Mouse (Mus musculus) lung, adult 2 months (tissue): Measurements from ENCODE around the gene Gcsh. TPM values are rescaled to one million over a fixed set of nuclear protein-coding genes. Genes with fewer than 3 reads are reported as not detected.

Experiments used
- DNase-seq: peaks from one replicate; pipeline ENCODE4 v3.0.0; 2022
- H3K4me1 ChIP-seq: fragments of 200-500 bp; 2 replicates; pipeline ENCODE4 v1.6.1; 2011; ENCODE audit warnings: low read length; ENCODE audit not compliant: control insufficient read depth, insufficient read depth
- H3K4me3 ChIP-seq: fragments of 200-500 bp; replicated peaks from 2 replicates; pipeline ENCODE3; 2011; ENCODE audit warnings: low read depth, mild to moderate bottlenecking, control low read depth, low read length; ENCODE audit errors: extremely low read depth
- CTCF ChIP-seq: fragments of 200-500 bp; IDR thresholded peaks from 2 replicates; pipeline ENCODE4 v1.5.1; 2011; ENCODE audit warnings: mild to moderate bottlenecking, low read length, control low read depth; ENCODE audit not compliant: insufficient read depth
- POLR2A ChIP-seq: fragments of 200-500 bp; IDR thresholded peaks from 2 replicates; pipeline ENCODE4 v1.6.1; 2011; ENCODE audit warnings: low read depth, mild to moderate bottlenecking, control low read depth, low read length, borderline replicate concordance; ENCODE audit errors: extremely low read depth
- WGBS: fragments of 180-500 bp; shearing (Covaris S2); methylation state at CpG from one replicate; pipeline ENCODE4 v1.1.7; 2018; 5-methylcytosine and 5-hydroxymethylcytosine counted together
- polyA plus RNA-seq: library from polyadenylated mRNA; depleted of rRNA; stranded (reverse); fragments of >200 nt; gene quantifications from 2 replicates; pipeline ENCODE4 v1.2.3, GENCODE M21; 2012

Gcsh gene
- polyA plus RNA-seq, 1 experiment: 14.7 TPM

DNA sequence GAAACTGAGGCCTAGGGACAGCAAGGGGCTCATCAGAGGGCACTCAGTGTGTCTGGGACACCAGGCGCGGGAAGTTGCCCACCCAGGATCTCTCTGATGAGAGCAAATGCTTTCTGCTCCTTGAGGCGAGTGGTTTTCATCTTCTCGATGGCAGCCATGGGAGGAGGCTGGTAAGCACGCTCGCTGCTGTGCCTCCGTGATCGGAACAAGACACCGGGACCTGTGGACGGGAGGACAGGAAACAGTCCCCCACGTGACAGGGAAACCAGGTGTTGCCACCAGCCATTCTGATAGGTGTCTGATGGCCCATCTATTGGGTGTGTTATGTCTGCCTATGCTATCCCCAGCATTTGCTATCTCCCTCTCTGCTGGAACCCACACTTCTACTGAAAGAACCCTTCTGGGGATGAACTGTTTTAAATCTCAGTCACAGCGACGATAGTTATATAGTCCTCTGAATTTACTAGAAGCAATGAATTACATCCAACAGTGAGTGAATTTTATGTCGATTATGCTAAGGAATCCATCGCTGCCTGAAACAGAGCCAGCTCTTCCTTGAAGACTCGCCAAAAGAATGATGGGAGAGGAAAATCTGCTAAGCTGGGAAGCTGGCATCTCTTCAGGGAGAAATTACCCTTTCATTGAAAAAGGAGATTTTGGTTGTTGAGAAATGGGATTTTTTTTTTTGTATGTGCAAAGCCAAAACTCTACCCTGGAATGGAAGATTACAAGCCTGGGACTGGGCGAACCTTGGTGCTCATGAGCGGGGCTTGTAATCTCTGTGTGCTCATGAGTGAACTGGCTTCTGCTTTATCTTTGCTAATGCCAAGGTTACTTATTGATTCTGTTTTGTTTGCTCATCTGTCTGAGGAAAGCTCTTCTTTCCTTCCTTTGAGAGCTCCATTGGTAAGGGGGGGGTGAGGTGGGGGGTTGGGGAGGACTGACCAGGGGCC is 26.3 kb upstream of the Gcsh start:
- Histone ChIP-seq H3K4me3 (no peak overlapping the region), H3K4me1 (no peaks in the 10 kb centered on the region)
- no peak for TF ChIP-seq POLR2A
- TF ChIP-seq CTCF: no peak
- 77% methylated on average over 18 of the region's 18 CpGs for WGBS
- no peak for DNase-seq

DNA sequence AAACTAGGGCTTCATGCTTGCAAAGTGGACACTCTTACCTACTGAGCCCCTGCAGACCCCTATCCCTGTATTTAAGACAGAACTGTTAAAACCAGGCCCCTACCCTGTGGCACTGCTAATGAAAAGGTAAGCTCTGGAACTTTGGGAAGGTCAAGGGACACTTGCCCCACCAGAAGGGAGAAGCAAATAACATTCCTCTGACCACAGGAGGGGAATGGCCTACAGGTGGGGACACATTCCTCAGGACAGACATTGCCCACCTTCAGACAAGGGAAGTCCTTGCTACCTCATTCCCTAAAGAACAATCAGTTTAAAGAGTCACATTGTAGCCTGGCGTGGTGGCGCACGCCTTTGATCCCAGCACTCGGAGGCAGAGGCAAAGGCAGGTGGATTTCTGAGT is 24.6 kb upstream of the Gcsh start:
- Histone ChIP-seq H3K4me3 (no peak overlapping the region), H3K4me1 (no peaks in the 10 kb centered on the region)
- no peak for DNase-seq
- 90% methylated on average over 4 of the region's 4 CpGs for WGBS
- TF ChIP-seq POLR2A (no peak), CTCF (no peak)

DNA sequence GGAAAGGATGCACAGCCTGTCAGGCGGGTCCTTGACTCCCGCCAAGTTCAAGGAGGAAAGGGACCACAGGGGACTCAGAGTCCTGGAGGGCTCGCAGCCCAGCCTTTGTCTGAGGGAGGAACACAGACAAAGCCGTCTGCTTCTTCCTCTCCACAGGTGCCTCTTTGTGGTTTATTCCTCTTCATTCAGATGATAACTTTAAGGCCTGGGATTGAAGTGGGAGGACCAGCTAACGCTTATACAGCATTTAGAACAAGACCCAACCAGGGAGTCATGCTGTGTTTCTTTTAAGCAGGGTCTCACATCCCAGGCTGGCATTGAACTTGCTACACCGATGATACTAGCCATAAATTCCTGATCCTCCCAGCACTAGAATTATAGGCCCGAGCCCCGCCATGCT is 23.7 kb upstream of the Gcsh start:
- Histone ChIP-seq H3K4me1 (no peaks in the 10 kb centered on the region), H3K4me3 (no peak overlapping the region)
- 68% methylated on average over 8 of the region's 8 CpGs for WGBS
- no peak for TF ChIP-seq CTCF
- no peak for TF ChIP-seq POLR2A
- no peak for DNase-seq

DNA sequence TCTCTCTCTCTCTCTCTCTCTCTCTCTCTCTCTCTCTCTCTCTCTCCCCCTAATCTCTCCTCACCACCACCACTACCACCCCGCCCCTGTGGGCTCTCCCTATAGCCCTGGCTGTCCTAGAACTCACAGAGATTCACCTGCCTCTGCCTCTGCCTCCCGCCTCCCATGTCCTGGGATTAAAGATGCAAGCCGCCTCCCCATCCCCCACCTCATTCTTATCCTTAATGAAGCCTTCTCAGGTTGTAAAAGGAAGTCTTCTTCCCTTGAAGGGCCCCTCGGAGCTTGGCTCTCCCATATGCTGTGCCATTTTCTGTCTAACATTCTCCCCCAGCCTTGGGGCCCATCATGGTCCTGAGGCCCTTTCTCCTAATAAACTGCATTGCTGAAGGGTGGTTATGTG is 22.3 kb upstream of the Gcsh start:
- Histone ChIP-seq H3K4me3 (no peak overlapping the region), H3K4me1 (no peaks in the 10 kb centered on the region)
- WGBS: 65% methylated on average over 4 of the region's 4 CpGs
- no peak for TF ChIP-seq CTCF
- TF ChIP-seq POLR2A: no peak
- DNase-seq: no peak

DNA sequence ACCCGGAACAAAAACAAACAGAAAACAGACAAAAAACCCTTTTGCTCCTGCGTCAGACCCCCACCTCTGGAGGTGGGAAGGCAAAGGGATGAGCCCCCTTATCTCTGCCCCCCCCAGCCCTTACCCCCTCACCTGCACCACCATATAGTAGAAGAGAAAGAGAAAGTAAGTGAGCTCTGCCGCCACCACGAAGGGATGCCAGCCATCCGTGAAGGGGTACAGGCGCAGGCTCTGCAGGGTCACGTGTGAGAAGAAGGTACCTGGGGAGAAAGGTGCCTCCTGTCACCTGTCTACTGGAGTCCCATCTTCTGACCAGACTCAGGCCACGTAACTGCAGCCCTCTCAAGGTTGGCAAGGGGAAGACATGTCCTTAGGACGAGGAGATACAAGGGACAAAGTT is 18.0 kb upstream of the Gcsh start:
- 83% methylated on average over 9 of the region's 9 CpGs for WGBS
- TF ChIP-seq CTCF (no peak), POLR2A (no peak)
- DNase-seq: no peak
- Histone ChIP-seq H3K4me3 (no peak overlapping the region), H3K4me1 (no peaks in the 10 kb centered on the region)

DNA sequence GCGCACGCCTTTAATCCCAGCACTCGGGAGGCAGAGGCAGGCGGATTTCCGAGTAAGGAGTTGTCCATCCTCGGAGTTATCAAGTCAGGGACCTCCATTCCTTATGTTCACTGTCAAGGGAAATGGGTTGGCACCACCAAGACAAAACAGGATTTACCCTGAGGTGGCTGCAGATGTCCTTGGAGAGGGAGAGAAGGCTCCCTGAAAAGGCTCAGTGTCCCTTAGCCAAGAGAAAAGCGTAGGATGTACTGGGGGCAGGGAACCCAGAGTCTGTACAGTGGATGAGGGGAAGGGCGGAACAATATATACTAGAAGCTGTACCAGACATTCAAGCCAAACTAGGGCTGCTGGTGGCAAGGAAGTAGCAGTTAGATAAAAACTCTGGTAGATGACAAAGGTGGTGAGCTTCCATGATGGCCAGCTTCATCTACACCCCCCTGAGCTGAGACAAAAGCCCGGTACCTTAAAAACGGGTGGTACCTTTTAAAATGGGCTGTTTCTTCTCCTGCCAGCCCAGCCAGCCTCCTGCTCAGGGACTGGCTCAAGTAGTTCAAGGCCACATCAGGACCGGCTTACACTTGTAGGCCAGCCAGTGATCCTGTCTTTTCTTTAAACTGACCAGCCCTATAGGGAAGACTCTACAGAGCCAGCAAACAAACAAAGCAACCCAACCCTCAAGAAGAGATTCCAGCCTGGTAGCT is 829 bp upstream of the Gcsh start:
- no peak for TF ChIP-seq POLR2A
- no peak for TF ChIP-seq CTCF
- Histone ChIP-seq H3K4me3 (no peak overlapping the region), H3K4me1 (peaks cover 5% of the 10 kb centered on the region)
- WGBS: 57% methylated on average over 11 of the region's 11 CpGs
- no peak for DNase-seq

DNA sequence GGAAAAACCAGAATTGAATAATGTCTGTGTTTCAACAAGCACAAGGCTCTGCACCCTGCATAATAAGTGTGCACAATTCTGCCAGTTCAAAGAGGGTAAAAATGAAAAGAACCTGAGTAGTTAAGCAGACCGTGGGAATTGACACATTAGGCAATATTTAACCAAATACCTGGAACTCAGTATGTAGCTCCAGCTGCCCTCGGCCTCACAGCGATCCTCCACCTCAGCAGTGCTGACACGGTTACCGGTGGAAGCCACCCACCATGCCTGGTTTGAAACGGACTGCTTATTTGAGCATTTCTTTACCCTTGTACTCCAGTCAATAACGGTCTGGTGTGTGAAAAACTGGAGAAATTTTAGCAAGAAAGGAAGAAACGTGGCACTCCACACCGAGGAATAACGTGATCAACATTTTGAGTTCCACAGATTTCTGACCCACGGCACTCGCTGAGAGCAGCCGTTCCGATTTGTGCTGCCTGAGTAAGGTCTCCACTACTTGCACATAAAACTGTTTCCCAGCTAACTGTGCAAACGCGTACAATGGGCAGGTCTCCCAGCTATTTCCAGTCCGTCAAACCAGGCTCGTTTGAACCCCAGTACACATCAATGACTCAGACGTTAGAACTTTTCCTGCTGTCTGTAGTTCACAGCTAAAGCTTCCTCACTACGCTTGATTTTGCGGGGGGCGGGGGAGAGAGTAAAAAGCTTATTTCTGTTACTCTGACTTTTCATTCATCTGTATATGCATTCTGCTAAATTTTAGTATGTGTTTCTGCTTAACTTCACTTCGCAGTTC is 963 bp downstream of the Gcsh start:
- Histone ChIP-seq H3K4me1 (peaks cover 5% of the 10 kb centered on the region), H3K4me3 (peak overlapping the region; percentile 79)
- WGBS: 8% methylated on average over 23 of the region's 23 CpGs
- no peak for DNase-seq
- TF ChIP-seq CTCF: no peak
- TF ChIP-seq POLR2A: no peak

DNA sequence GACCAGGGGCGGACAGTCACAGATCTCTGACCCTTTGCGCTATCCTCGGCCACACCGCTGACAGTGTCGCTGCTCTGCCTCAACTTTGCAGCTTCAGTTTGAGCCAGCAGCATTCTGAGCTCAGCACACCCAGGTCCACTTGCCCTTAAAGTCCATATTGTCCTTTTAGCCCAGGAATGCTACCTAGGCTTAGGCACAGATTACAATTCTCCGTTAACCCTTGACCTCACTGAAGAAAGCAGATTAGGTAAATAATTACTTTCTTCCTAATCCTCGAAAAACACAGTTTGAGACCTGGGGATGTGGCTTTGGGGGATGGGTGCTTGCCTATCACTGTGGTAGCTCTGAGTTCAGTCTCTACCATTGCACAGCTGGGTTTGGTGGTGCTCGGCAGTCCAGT is 2.1 kb downstream of the Gcsh start:
- 91% methylated on average over 8 of the region's 8 CpGs for WGBS
- TF ChIP-seq POLR2A: no peak
- TF ChIP-seq CTCF: no peak
- Histone ChIP-seq H3K4me1 (peaks cover 5% of the 10 kb centered on the region), H3K4me3 (no peak overlapping the region)
- DNase-seq: no peak

DNA sequence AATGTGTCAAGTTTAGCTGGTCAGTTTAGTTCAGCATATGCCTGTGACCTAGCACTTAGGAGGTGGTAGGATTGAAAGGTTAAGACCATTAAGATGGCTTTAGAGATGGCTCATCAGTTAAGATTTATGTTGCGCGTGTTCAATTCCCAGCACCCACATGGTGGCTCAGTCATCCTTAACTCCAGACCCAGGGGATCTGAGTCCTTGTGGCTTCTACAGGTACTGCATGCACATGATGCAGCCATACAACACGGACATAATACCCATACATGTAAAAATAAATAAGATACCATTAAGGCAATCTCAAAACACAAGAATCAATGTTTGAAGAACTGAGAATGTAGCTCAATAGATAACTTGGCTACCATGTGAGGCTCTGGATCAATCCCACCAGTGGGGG is 3.5 kb downstream of the Gcsh start:
- TF ChIP-seq CTCF: no peak
- TF ChIP-seq POLR2A: no peak
- 98% methylated on average over 3 of the region's 3 CpGs for WGBS
- peaks cover 5% of the 10 kb centered on the region for H3K4me1 ChIP-seq
- DNase-seq: no peak
- no peak overlapping the region for H3K4me3 ChIP-seq
